Mouse (Mus musculus): ENCODE results near the gene Il27ra. TPM values are rescaled to one million over a fixed set of nuclear protein-coding genes. Genes with fewer than 3 reads are reported as not detected.
A peak's percentile ranks its signal among the peaks of the same experiment; 100 is the strongest.

Il27ra gene
- polyA plus RNA-seq, 1 experiment from 2014 or later = 1.2 TPM

DNA sequence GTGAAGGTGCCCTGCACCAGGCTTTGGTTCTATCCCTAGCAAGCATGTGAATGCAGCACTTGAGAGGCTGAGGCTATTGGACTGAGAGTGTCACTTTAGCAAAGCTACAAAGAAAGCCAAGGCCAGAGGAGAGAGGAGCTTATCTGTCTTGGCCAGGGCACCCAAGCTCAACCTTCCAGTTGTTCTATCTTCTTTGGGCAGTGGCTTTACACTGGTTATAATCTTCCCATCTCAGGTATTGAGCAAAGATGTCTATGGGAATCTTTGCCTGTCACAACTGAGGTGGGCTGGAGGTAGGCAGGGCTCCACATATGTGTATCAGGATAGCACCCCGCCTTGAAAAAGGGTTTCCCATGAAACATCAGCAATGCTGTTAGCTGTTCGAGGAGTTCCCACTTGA, 17.9 kb upstream of the Il27ra start:
- Histone ChIP-seq H3K27ac (ENCODE audit: low read depth) (no peak overlapping the region), H3K4me3 (ENCODE audit: low read depth, low read length) (no peak overlapping the region), H3K27me3 (replicated peaks; ENCODE audit: control insufficient read depth, insufficient read depth, low read length) (no peaks in the 10 kb centered on the region), H3K36me3 (ENCODE audit: control insufficient read depth, insufficient read depth, low read length) (no peaks in the 10 kb centered on the region), H3K9me3 (ENCODE audit: control insufficient read depth, low read length) (no peaks in the 10 kb centered on the region), H3K4me1 (replicated peaks; ENCODE audit: control insufficient read depth, insufficient read depth, low read length) (no peaks in the 10 kb centered on the region), H3K4me2 (ENCODE audit: low read length) (no peak overlapping the region), H3K9ac (ENCODE audit: low read length) (no peak overlapping the region)
- DNase-seq (ENCODE audit: low spot score) (no peak), ATAC-seq (replicated peaks; ENCODE audit: low FRiP score, low TSS enrichment, low read depth) (no peak)
- 83% methylated on average over 2 of the region's 2 CpGs for WGBS

DNA sequence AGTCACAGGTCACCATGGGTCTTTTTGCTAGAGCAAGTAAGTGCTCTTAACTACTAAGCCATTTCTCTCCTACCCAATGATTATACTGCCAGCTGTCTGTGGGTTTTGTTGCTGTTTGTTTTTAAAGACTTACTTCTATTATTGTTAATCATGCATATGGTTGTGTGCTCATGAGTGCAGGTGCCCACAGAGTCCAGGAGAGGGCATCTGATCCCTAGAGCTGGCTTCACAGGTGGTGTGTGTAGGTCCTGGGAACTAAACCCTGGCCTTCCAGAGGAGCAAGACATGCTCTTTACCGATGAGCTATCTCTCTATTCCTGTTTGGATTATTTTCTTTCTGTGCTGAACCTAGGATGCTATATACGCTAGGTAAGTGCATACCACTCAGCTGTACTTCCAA, 16.8 kb upstream of the Il27ra start:
- H3K9ac ChIP-seq (ENCODE audit: low read length) = no peak overlapping the region
- H3K4me3 ChIP-seq (ENCODE audit: low read depth, low read length) = no peak overlapping the region
- ATAC-seq (replicated peaks; ENCODE audit: low FRiP score, low TSS enrichment, low read depth) (no peak), DNase-seq (ENCODE audit: low spot score) (no peak)
- no peaks in the 10 kb centered on the region for H3K27me3 ChIP-seq (replicated peaks; ENCODE audit: control insufficient read depth, insufficient read depth, low read length)
- no peaks in the 10 kb centered on the region for H3K36me3 ChIP-seq (ENCODE audit: control insufficient read depth, insufficient read depth, low read length)
- no peak overlapping the region for H3K4me2 ChIP-seq (ENCODE audit: low read length)
- H3K4me1 ChIP-seq (replicated peaks; ENCODE audit: control insufficient read depth, insufficient read depth, low read length) = no peaks in the 10 kb centered on the region
- no peak overlapping the region for H3K27ac ChIP-seq (ENCODE audit: low read depth)
- whole genome bisulfite sequencing = 92% methylated on average over 2 of the region's 2 CpGs
- H3K9me3 ChIP-seq (ENCODE audit: control insufficient read depth, low read length) = no peaks in the 10 kb centered on the region

DNA sequence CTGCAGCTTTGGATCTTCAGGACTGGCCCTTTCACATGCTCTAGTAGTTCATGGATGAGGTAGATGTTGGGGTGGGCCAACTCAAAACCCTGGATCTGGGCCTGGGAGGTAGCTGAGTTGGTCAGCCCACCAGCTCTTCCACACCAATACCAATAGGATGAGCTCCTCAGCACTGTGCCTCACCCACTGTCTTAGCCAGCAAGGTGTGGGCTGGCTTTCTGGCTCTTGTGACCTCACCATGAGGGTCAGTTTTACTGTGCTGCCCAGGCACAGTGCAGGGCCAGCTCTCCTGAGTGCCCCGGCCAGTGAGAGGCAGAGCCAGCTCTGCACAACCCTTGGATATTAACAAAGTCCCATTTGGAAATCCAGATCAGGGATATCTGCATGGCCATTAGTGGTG, 15.4 kb upstream of the Il27ra start:
- 83% methylated on average over 1 of the region's 1 CpGs for WGBS

DNA sequence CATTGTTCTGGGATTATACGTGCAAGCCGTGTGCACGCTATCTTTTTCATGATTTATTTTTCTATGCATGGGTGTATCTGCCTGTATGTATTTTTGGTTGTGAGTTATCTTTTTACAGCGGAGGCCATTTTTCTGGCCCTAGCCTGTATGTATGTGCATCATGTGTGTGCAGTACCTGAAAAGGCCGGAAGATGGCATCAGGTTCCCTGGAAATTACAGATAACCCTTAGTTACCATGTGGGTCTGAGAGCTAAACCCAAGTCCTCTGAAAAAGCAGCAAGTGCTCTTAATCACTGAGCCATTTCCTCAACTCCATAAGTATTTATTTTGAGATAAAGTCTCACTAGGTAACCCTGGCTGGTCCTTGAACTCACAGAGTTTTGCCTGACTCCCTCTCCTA, 10.8 kb upstream of the Il27ra start:
- no peaks in the 10 kb centered on the region for H3K9me3 ChIP-seq (ENCODE audit: control insufficient read depth, low read length)
- H3K27ac ChIP-seq (ENCODE audit: low read depth) = no peak overlapping the region
- no peak overlapping the region for H3K4me2 ChIP-seq (ENCODE audit: low read length)
- no peaks in the 10 kb centered on the region for H3K4me1 ChIP-seq (replicated peaks; ENCODE audit: control insufficient read depth, insufficient read depth, low read length)
- 95% methylated on average over 5 of the region's 5 CpGs for WGBS
- H3K4me3 ChIP-seq (ENCODE audit: low read depth, low read length) = no peak overlapping the region
- ATAC-seq (replicated peaks; ENCODE audit: low FRiP score, low TSS enrichment, low read depth) (no peak), DNase-seq (ENCODE audit: low spot score) (no peak)
- H3K36me3 ChIP-seq (ENCODE audit: control insufficient read depth, insufficient read depth, low read length) = no peaks in the 10 kb centered on the region
- H3K27me3 ChIP-seq (replicated peaks; ENCODE audit: control insufficient read depth, insufficient read depth, low read length) = no peaks in the 10 kb centered on the region
- no peak overlapping the region for H3K9ac ChIP-seq (ENCODE audit: low read length)

More for the DNA sequence above, 15.4 kb upstream of the Il27ra start:
- no peaks in the 10 kb centered on the region for H3K9me3 ChIP-seq (ENCODE audit: control insufficient read depth, low read length)
- H3K27me3 ChIP-seq (replicated peaks; ENCODE audit: control insufficient read depth, insufficient read depth, low read length) = no peaks in the 10 kb centered on the region
- H3K36me3 ChIP-seq (ENCODE audit: control insufficient read depth, insufficient read depth, low read length) = no peaks in the 10 kb centered on the region
- H3K4me3 ChIP-seq (ENCODE audit: low read depth, low read length) = no peak overlapping the region
- no peaks in the 10 kb centered on the region for H3K4me1 ChIP-seq (replicated peaks; ENCODE audit: control insufficient read depth, insufficient read depth, low read length)
- H3K27ac ChIP-seq (ENCODE audit: low read depth) = no peak overlapping the region
- H3K9ac ChIP-seq (ENCODE audit: low read length) = no peak overlapping the region
- DNase-seq (ENCODE audit: low spot score) = no peak
- ATAC-seq (replicated peaks; ENCODE audit: low FRiP score, low TSS enrichment, low read depth) = no peak
- H3K4me2 ChIP-seq (ENCODE audit: low read length) = no peak overlapping the region

DNA sequence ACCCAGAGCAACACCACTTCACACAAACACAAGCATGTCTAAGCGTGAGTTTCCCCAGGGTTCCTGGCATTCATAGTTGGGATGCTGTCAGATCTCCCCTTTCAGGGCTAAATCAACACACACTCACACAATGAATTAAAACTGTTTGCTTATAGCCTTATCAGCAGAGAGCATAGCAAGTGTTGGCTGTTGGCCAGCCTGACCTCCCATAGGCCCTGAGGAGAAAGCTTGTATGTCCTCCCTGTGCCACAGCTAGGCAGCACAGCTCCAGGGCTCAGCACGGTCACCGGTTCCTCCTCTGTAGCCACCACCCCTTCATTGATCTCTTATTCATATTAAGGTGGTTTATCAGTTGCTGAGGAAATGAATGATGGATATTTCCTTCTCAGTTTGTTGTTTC, 10.4 kb upstream of the Il27ra start:
- Histone ChIP-seq H3K27ac (ENCODE audit: low read depth) (no peak overlapping the region), H3K9me3 (ENCODE audit: control insufficient read depth, low read length) (no peaks in the 10 kb centered on the region), H3K27me3 (replicated peaks; ENCODE audit: control insufficient read depth, insufficient read depth, low read length) (no peaks in the 10 kb centered on the region), H3K4me2 (ENCODE audit: low read length) (no peak overlapping the region), H3K9ac (ENCODE audit: low read length) (no peak overlapping the region), H3K4me3 (ENCODE audit: low read depth, low read length) (no peak overlapping the region), H3K4me1 (replicated peaks; ENCODE audit: control insufficient read depth, insufficient read depth, low read length) (no peaks in the 10 kb centered on the region), H3K36me3 (ENCODE audit: control insufficient read depth, insufficient read depth, low read length) (no peaks in the 10 kb centered on the region)
- 66% methylated on average over 3 of the region's 3 CpGs for WGBS
- no peak for DNase-seq (ENCODE audit: low spot score)
- no peak; the same call in 1 of the 2 replicates for ATAC-seq (replicated peaks; ENCODE audit: low FRiP score, low TSS enrichment, low read depth)

- Histone ChIP-seq H3K27me3 (replicated peaks; ENCODE audit: control insufficient read depth, insufficient read depth, low read length) (peaks cover 23% of the 10 kb centered on the region), H3K4me2 (ENCODE audit: low read length) (no peak overlapping the region), H3K9ac (ENCODE audit: low read length) (no peak overlapping the region), H3K9me3 (ENCODE audit: control insufficient read depth, low read length) (no peaks in the 10 kb centered on the region), H3K4me1 (replicated peaks; ENCODE audit: control insufficient read depth, insufficient read depth, low read length) (no peaks in the 10 kb centered on the region), H3K36me3 (ENCODE audit: control insufficient read depth, insufficient read depth, low read length) (no peaks in the 10 kb centered on the region), H3K27ac (ENCODE audit: low read depth) (no peak overlapping the region), H3K4me3 (ENCODE audit: low read depth, low read length) (no peak overlapping the region)
- 60% methylated on average over 5 of the region's 5 CpGs for WGBS
- DNase-seq (ENCODE audit: low spot score) (no peak), ATAC-seq (replicated peaks; ENCODE audit: low FRiP score, low TSS enrichment, low read depth) (no peak)
These were observed 5.8 kb upstream of the Il27ra start for GRCm38 (mm10) chr8:84048171-84048570.

DNA sequence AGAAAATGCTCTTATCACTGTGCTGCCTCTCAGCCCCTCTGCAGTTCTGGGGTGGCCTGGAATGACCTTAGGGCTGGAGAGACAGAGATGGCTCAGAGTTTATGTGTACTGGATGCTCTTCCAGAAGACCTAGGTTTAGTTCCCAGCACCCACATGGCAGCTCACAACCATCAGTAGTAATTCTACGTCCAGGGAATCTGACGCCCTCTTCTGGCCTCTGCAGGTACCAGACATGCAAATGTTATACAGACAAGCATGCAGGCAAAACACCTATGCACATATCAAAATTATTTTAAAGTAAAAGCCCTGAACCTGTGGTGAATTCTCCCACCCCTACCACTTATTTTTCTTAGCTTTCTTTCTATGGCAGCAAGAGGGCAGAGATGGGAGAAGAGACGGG, 4.1 kb upstream of the Il27ra start:
- H3K27me3 ChIP-seq (replicated peaks; ENCODE audit: control insufficient read depth, insufficient read depth, low read length) = peaks cover 40% of the 10 kb centered on the region
- no peaks in the 10 kb centered on the region for H3K36me3 ChIP-seq (ENCODE audit: control insufficient read depth, insufficient read depth, low read length)
- H3K4me2 ChIP-seq (ENCODE audit: low read length) = no peak overlapping the region
- H3K9ac ChIP-seq (ENCODE audit: low read length) = no peak overlapping the region
- H3K4me1 ChIP-seq (replicated peaks; ENCODE audit: control insufficient read depth, insufficient read depth, low read length) = no peaks in the 10 kb centered on the region; the same call in 1 of the 2 replicates
- H3K27ac ChIP-seq (ENCODE audit: low read depth) = no peak overlapping the region
- no peak for ATAC-seq (replicated peaks; ENCODE audit: low FRiP score, low TSS enrichment, low read depth)
- no peak overlapping the region for H3K4me3 ChIP-seq (ENCODE audit: low read depth, low read length)
- H3K9me3 ChIP-seq (ENCODE audit: control insufficient read depth, low read length) = no peaks in the 10 kb centered on the region
- DNase-seq (ENCODE audit: low spot score) = no peak
- WGBS = 90% methylated on average over 3 of the region's 3 CpGs

- WGBS = 6% methylated on average over 9 of the region's 9 CpGs
- Histone ChIP-seq H3K27ac (ENCODE audit: low read depth) (no peak within 1 kb of the TSS), H3K4me1 (replicated peaks; ENCODE audit: control insufficient read depth, insufficient read depth, low read length) (no peaks in the 10 kb centered on the region; the same call in 1 of the 2 replicates), H3K4me3 (ENCODE audit: low read depth, low read length) (no peak within 1 kb of the TSS), H3K9ac (ENCODE audit: low read length) (no peak within 1 kb of the TSS), H3K9me3 (ENCODE audit: control insufficient read depth, low read length) (no peaks in the 10 kb centered on the region), H3K4me2 (ENCODE audit: low read length) (peak within 1 kb of the TSS; percentile 11; the same call in 1 of the 2 replicates), H3K27me3 (replicated peaks; ENCODE audit: control insufficient read depth, insufficient read depth, low read length) (peaks cover 49% of the 10 kb centered on the region), H3K36me3 (ENCODE audit: control insufficient read depth, insufficient read depth, low read length) (no peaks in the 10 kb centered on the region)
- DNase-seq (ENCODE audit: low spot score) (no peak), ATAC-seq (replicated peaks; ENCODE audit: low FRiP score, low TSS enrichment, low read depth) (no peak)
These were observed 2.5 kb upstream of the Il27ra start, which contains the start of gene Rln3 for GRCm38 (mm10) chr8:84044900-84045299. TSS of gene Rln3 (minus strand) at chr8:84045000.

GRCm38 (mm10) chr8:84044103-84044502, 1.7 kb upstream of the Il27ra start:
- DNase-seq (ENCODE audit: low spot score) (no peak), ATAC-seq (replicated peaks; ENCODE audit: low FRiP score, low TSS enrichment, low read depth) (no peak)
- H3K4me1 ChIP-seq (replicated peaks; ENCODE audit: control insufficient read depth, insufficient read depth, low read length) = no peaks in the 10 kb centered on the region; the same call in 1 of the 2 replicates

More at GRCm38 (mm10) chr8:84044103-84044502, 1.7 kb upstream of the Il27ra start:
- no peak overlapping the region for H3K4me2 ChIP-seq (ENCODE audit: low read length)
- 11% methylated on average over 7 of the region's 7 CpGs for WGBS
- no peak overlapping the region for H3K4me3 ChIP-seq (ENCODE audit: low read depth, low read length)
- no peaks in the 10 kb centered on the region for H3K9me3 ChIP-seq (ENCODE audit: control insufficient read depth, low read length)
- peaks cover 51% of the 10 kb centered on the region for H3K27me3 ChIP-seq (replicated peaks; ENCODE audit: control insufficient read depth, insufficient read depth, low read length)
- H3K9ac ChIP-seq (ENCODE audit: low read length) = no peak overlapping the region
- H3K36me3 ChIP-seq (ENCODE audit: control insufficient read depth, insufficient read depth, low read length) = no peaks in the 10 kb centered on the region
- no peak overlapping the region for H3K27ac ChIP-seq (ENCODE audit: low read depth)

Data from intestine, embryonic 14.5 days (tissue).